Mouse (Mus musculus) midbrain, embryonic 11.5 days (tissue): ENCODE measurements around the gene Mfsd13b. TPM values are rescaled to one million over a fixed set of nuclear protein-coding genes. Genes with fewer than 3 reads are reported as not detected.
"Not testable (repeated sequence)": the region's sequence is repeated elsewhere in the genome, so short reads cannot be mapped to it uniquely, and the experiment has no call there.

Experiments used
- ATAC-seq: fragments of 200-750 bp; cut with Nextera tagmentation; 2 replicates; pipeline ENCODE4 v1.8.0; 2017; ENCODE audit warnings: moderate TSS enrichment, moderate library complexity; ENCODE audit not compliant: low FRiP score
- DNase-seq: peaks from one replicate; pipeline ENCODE4 v3.0.0; 2015; ENCODE audit warnings: low spot score; ENCODE audit errors: missing footprints
- H3K27ac ChIP-seq: fragments of 300-500 bp; sonication (generic); 2 replicates; pipeline ENCODE4 v1.5.1; 2014; ENCODE audit warnings: low read depth, low read length
- H3K27me3 ChIP-seq: fragments of 300-500 bp; sonication (generic); 2 replicates; pipeline ENCODE4 v1.6.1; 2014; ENCODE audit warnings: mild to moderate bottlenecking, low read length, moderate library complexity, mixed read lengths; ENCODE audit not compliant: control insufficient read depth, insufficient read depth
- H3K36me3 ChIP-seq: fragments of 300-500 bp; sonication (generic); 2 replicates; pipeline ENCODE4 v1.6.1; 2014; ENCODE audit warnings: mild to moderate bottlenecking, low read length, moderate library complexity, mixed read lengths; ENCODE audit not compliant: control insufficient read depth, insufficient read depth
- H3K4me1 ChIP-seq: fragments of 300-500 bp; sonication (generic); 2 replicates; pipeline ENCODE4 v1.6.1; 2014; ENCODE audit warnings: low read length; ENCODE audit not compliant: control insufficient read depth, insufficient read depth
- H3K4me2 ChIP-seq: fragments of 300-500 bp; sonication (generic); 2 replicates; pipeline ENCODE4 v1.6.1; 2014; ENCODE audit warnings: mild to moderate bottlenecking, moderate library complexity
- H3K4me3 ChIP-seq: fragments of 300-500 bp; sonication (generic); 2 replicates; pipeline ENCODE4 v1.5.1; 2014; ENCODE audit warnings: low read depth, low read length
- H3K9ac ChIP-seq: fragments of 300-500 bp; sonication (generic); 2 replicates; pipeline ENCODE4 v1.6.1; 2014; ENCODE audit warnings: low read length
- H3K9me3 ChIP-seq: fragments of 300-500 bp; sonication (generic); 2 replicates; pipeline ENCODE4 v1.6.1; 2016; ENCODE audit warnings: low read length; ENCODE audit not compliant: control insufficient read depth
- WGBS: fragments of 180-500 bp; shearing (Covaris S2); extraction: QIAGEN DNeasy Blood & Tissue Kit; methylation state at CpG from one replicate; pipeline ENCODE4 v1.1.7; 2014; 5-methylcytosine and 5-hydroxymethylcytosine counted together
- polyA plus RNA-seq: library from polyadenylated mRNA; unstranded; fragments of >200 nt; fragmentation: Nextera tagmentation; extraction: Ambion mirVana; gene quantifications from 2 replicates; pipeline ENCODE4 v1.2.1, GENCODE M21; 2014

The Mfsd13b gene
- polyA plus RNA-seq, 1 experiment from 2014 or later: 0.29 TPM

GRCm38 (mm10) chr7:121026300-121026699, 44.0 kb downstream of the Mfsd13b start:
- Histone ChIP-seq H3K4me3 (no peak overlapping the region), H3K36me3 (no peaks in the 10 kb centered on the region), H3K9me3 (no peaks in the 10 kb centered on the region), H3K4me1 (no peaks in the 10 kb centered on the region), H3K27ac (no peak overlapping the region), H3K27me3 (no peaks in the 10 kb centered on the region; the same call in 1 of the 2 replicates), H3K4me2 (no peak overlapping the region), H3K9ac (no peak overlapping the region)
- DNase-seq (no peak), ATAC-seq (no peak)
- 69% methylated on average over 3 of the region's 3 CpGs for WGBS

DNA sequence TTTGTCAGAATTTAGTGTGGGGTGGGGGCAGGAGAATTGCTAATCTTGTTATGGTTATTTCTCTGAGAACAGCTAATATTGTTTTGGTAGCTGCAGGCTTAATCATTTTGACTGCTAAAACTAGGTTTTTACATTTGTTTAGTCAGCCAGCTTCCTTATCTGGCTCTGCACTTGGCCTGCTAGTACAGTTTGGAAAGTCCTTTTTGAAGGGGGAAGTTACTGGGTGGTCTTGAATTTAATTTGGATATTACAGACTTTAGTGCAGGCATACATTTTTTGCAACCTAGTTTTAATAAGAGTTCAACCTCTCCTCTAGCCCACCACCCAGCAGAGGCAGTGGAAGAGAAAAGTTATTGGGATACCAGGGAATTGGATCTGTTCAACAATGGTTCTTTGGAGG, 47.6 kb downstream of the Mfsd13b start:
- H3K4me1 ChIP-seq, H3K36me3 ChIP-seq, H3K27ac ChIP-seq, H3K9me3 ChIP-seq, ATAC-seq, H3K4me3 ChIP-seq, H3K9ac ChIP-seq, DNase-seq, H3K27me3 ChIP-seq, H3K4me2 ChIP-seq: not testable (repeated sequence)

- H3K4me3 ChIP-seq: peak within 1 kb of the TSS; percentile 88
- H3K27ac ChIP-seq: peak within 1 kb of the TSS; percentile 96
- no peaks in the 10 kb centered on the region for H3K9me3 ChIP-seq
- peak; percentile 96 for ATAC-seq
- H3K4me2 ChIP-seq: peak within 1 kb of the TSS; percentile 68
- no peaks in the 10 kb centered on the region for H3K36me3 ChIP-seq
- peaks cover 13% of the 10 kb centered on the region for H3K4me1 ChIP-seq
- H3K27me3 ChIP-seq: no peaks in the 10 kb centered on the region
- peak; percentile 100 for DNase-seq
- WGBS: 4% methylated on average over 33 of the region's 43 CpGs
- peak within 1 kb of the TSS; percentile 99 for H3K9ac ChIP-seq
Observed at GRCm38 (mm10) chr7:121033856-121034652, 51.7 kb downstream of the Mfsd13b start, which contains the start of gene Mettl9. Gene Mettl9 (plus strand): TSS chr7:121034445.

- peaks cover 13% of the 10 kb centered on the region for H3K4me1 ChIP-seq
- peak overlapping the region; percentile 68 for H3K4me2 ChIP-seq
- ATAC-seq (peak; percentile 85), DNase-seq (no peak)
- peak overlapping the region; percentile 88 for H3K4me3 ChIP-seq
- H3K27ac ChIP-seq: peak overlapping the region; percentile 96
- peak overlapping the region; percentile 99 for H3K9ac ChIP-seq
- H3K27me3 ChIP-seq: no peaks in the 10 kb centered on the region
- under 1% methylated on average over 21 of the region's 63 CpGs for WGBS
- no peaks in the 10 kb centered on the region for H3K36me3 ChIP-seq
- H3K9me3 ChIP-seq: no peaks in the 10 kb centered on the region
Observed at GRCm38 (mm10) chr7:121034701-121035141, 52.4 kb downstream of the Mfsd13b start.

DNA sequence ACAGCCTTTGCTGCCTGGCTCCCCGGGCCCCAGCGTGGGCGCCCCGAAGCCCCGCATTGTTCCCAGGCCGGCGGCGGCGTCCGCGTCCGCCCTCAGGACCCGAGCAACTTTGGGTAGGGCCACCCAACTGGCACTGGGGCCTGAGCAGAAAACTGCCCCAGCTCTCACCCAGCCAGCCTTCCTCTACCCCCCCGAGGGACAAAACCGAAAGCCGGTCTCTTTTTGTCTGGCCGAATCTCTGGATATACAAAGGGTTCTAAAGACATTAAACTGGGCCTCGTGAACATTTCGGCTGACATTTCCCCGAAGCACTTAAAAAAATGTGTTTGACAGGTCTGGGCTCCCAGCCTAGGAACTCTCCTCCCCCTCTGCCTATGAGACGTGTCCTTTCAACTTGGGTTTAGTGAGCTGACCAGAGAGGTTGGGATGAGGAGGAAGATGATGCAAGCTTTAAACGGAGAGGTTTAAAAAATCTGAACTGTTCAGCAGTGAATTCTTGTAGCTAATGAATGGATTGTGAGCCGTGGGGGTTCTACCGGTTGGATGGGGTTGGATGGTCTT, 52.9 kb downstream of the Mfsd13b start:
- peak overlapping the region; percentile 99 for H3K9ac ChIP-seq
- peak; percentile 43 for ATAC-seq
- H3K4me2 ChIP-seq: peak overlapping the region; percentile 68
- peaks cover 13% of the 10 kb centered on the region for H3K4me1 ChIP-seq
- no peaks in the 10 kb centered on the region for H3K27me3 ChIP-seq
- DNase-seq: peak; percentile 95
- under 1% methylated on average over 24 of the region's 24 CpGs for WGBS
- no peaks in the 10 kb centered on the region for H3K36me3 ChIP-seq
- H3K9me3 ChIP-seq: no peaks in the 10 kb centered on the region
- peak overlapping the region; percentile 96 for H3K27ac ChIP-seq
- peak overlapping the region; percentile 88 for H3K4me3 ChIP-seq

DNA sequence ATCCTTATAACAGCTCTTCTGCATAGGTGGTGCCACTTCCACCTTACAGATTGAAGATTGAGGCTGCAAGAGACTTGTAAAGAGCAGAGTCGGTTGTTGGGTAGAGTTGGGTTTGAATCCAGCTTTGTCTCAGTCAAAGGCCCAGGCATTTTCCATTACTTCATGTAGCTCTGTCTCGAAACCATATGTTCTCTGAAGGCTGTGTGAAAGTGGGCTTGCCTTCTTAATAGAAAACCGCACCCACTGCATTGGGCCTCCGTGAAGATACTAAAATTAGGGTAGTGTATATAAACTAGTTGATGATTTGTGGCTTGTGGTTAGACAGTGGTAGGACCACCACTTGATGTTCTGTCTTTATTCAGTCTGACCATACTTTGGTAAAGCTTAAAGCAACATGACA, 58.3 kb downstream of the Mfsd13b start:
- no peak overlapping the region for H3K9ac ChIP-seq

GRCm38 (mm10) chr7:121041989-121042388, 59.7 kb downstream of the Mfsd13b start:
- Histone ChIP-seq H3K4me3 (no peak overlapping the region), H3K36me3 (no peaks in the 10 kb centered on the region), H3K9me3 (no peaks in the 10 kb centered on the region), H3K27me3 (no peaks in the 10 kb centered on the region), H3K4me2 (no peak overlapping the region), H3K4me1 (peaks cover 4% of the 10 kb centered on the region; the same call in 1 of the 2 replicates), H3K27ac (no peak overlapping the region), H3K9ac (no peak overlapping the region)
- WGBS: 70% methylated on average over 1 of the region's 1 CpGs
- no peak for ATAC-seq
- DNase-seq: no peak

More for the DNA sequence above, 58.3 kb downstream of the Mfsd13b start:
- H3K36me3 ChIP-seq: no peaks in the 10 kb centered on the region
- no peak overlapping the region for H3K27ac ChIP-seq
- WGBS: 94% methylated on average over 4 of the region's 4 CpGs
- no peaks in the 10 kb centered on the region for H3K9me3 ChIP-seq
- DNase-seq (no peak), ATAC-seq (no peak)
- peaks cover 13% of the 10 kb centered on the region for H3K4me1 ChIP-seq
- no peaks in the 10 kb centered on the region for H3K27me3 ChIP-seq
- H3K4me2 ChIP-seq: no peak overlapping the region
- no peak overlapping the region for H3K4me3 ChIP-seq

DNA sequence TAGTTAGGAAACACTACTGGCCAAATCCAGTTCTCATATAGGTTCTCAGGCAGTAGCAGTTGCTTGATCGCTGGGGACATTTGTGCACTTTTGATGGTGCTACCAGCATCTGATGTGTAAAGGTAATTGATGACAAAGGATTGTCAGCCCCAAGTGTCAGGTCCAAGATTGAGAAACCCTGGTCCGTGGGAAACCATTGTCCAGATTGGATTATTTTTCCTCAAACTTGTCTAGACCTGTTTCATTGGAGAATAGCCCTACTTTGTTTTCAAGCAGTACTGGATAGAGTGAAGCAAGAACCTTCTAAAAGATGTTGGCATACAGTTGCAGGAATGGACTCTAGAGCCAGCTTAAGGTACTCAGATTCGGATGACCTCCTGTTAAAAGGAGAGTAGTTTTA, 60.7 kb downstream of the Mfsd13b start:
- H3K4me1 ChIP-seq: no peaks in the 10 kb centered on the region
- H3K9me3 ChIP-seq: no peaks in the 10 kb centered on the region
- H3K9ac ChIP-seq: no peak overlapping the region
- no peaks in the 10 kb centered on the region for H3K27me3 ChIP-seq
- no peak for DNase-seq
- no peak overlapping the region for H3K4me2 ChIP-seq
- no peak for ATAC-seq
- H3K36me3 ChIP-seq: no peaks in the 10 kb centered on the region
- 97% methylated on average over 3 of the region's 3 CpGs for WGBS
- no peak overlapping the region for H3K27ac ChIP-seq
- no peak overlapping the region for H3K4me3 ChIP-seq

- WGBS: 89% methylated on average over 1 of the region's 1 CpGs
- no peak for ATAC-seq
- Histone ChIP-seq H3K36me3 (no peaks in the 10 kb centered on the region), H3K9me3 (no peaks in the 10 kb centered on the region), H3K4me2 (no peak overlapping the region), H3K27ac (no peak overlapping the region), H3K4me3 (no peak overlapping the region), H3K27me3 (no peaks in the 10 kb centered on the region), H3K9ac (no peak overlapping the region), H3K4me1 (no peaks in the 10 kb centered on the region)
- DNase-seq: no peak
Observed at GRCm38 (mm10) chr7:121043510-121043909, 61.2 kb downstream of the Mfsd13b start.
